Mouse (Mus musculus): ENCODE measurements around the gene Lyst. TPM values are rescaled to one million over a fixed set of nuclear protein-coding genes. Genes with fewer than 3 reads are reported as not detected.
"Not testable (repeated sequence)": the region's sequence is repeated elsewhere in the genome, so short reads cannot be mapped to it uniquely, and the experiment has no call there.

Gene Lyst
- total RNA-seq, 2 experiments from 2014 or later: 6.5 to 9.5 TPM

GRCm38 (mm10) chr13:13637577-13637976 lies 47.4 kb downstream of the Lyst start:
- DNase-seq: no peak

- DNase-seq: no peak
Measured at GRCm38 (mm10) chr13:13637981-13638380, 47.8 kb downstream of the Lyst start.

DNA sequence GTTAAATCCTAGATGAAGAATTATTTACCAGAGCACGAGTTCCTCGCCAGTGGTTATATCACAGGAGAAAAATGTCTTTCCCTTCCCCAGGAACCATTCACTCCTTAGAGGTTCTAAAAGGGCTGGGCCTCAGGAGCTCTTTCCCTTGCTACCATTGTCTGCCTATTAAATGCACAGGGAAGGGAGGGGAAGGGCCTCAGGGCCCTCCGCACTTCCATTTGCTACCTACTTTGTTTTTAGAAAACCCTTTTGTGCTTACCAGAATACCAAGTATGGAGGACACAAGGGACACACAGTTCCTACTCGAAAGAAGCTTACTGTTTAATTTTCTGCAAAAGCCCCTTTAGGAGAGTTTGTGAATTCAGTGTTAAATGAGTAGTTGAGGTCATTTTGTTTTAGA lies 48.5 kb downstream of the Lyst start:
- no peak for DNase-seq

GRCm38 (mm10) chr13:13647296-13647695 lies 57.1 kb downstream of the Lyst start:
- no peak for DNase-seq

DNA sequence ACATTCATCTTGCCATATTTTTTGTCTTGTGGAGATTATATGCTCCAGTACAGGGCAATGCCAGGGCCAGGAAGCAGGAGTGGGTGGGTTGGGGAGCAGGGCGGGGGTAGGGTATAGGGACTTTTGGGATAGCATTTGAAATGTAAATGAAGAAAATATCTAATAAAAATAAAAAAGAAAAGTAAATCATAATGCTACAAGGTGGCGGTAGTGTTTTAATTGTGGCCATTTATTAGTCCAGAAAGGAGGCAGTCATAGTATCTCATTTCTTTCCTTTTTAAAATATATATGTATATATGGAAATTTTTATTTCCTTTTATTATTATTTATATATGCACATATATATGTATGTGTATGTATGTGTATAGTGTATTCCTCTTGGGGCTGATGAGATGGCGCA lies 65.3 kb downstream of the Lyst start:
- no peak for DNase-seq

- DNase-seq: not testable (repeated sequence)
Measured at GRCm38 (mm10) chr13:13666103-13666502, 75.9 kb downstream of the Lyst start.

GRCm38 (mm10) chr13:13670669-13671068 lies 80.5 kb downstream of the Lyst start:
- DNase-seq: no peak

DNA sequence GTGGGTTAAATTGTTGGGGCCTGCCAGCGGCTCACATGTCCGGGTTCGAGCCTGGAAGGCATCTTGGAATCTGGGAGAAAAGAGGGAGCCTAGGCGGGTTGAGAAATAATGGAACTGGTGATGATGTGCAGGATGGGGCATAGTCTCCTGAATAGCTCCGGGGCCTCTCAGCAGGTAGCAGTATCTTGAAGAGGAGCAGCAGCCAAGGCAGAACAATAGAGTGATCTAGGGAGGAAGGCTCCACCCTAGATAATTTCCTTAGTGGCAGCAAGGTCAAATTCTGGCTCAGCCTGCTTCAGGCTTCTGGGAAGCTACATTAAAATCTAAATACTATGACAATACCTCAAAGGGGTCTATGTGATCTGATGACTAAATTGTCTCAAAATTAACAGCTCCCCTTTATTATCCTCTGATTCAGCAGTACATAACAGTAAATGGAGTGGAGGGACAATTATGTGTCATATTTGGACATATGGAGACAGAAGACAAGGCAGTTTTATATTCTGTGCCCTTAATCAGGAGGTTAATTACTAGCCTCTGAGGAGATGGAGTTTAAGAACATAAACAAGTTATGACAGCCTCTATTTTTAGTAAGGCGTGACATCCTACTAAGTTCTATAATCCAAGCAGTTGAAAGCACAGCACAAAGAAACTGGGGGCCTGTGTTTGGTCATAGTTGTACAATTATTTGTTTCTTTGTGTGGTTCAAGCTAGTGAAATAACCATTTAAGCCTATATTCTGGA lies 81.6 kb downstream of the Lyst start:
- no peak for DNase-seq

DNA sequence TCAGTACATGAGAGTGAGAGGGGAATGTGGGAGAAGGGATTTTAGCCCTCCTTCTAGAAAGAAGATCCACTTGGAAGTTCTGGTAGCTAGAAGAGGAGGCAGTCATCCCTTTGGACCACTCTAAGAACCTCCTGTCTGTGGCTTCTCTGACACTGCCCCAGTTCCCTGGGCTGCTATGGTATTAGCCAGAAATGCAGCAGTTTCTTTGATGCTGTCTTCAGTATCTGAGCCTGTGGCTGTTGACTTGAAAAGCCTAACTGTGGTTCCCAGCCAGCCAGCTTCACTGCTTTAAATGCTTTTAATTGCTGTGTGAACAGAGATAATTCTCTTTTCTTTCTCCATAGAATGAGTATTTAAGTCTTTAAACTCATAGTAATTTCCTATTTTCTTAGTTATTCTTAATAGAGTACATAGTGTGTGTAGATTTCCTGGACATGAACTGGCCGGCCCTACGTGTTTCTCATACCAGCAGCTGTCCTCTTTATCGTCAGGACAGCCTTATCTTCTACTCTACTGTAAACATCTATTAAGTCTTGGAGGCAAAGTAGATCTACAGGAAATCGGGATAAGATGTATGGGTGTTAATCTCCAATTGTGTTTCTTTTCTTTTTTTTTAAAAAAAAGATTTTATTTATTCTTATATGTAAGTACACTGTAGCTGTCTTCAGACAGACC lies 84.6 kb downstream of the Lyst start:
- DNase-seq: no peak

GRCm38 (mm10) chr13:13677871-13678270 lies 87.7 kb downstream of the Lyst start:
- DNase-seq: no peak

- DNase-seq: no peak
Measured at GRCm38 (mm10) chr13:13681642-13682041, 91.4 kb downstream of the Lyst start.

DNA sequence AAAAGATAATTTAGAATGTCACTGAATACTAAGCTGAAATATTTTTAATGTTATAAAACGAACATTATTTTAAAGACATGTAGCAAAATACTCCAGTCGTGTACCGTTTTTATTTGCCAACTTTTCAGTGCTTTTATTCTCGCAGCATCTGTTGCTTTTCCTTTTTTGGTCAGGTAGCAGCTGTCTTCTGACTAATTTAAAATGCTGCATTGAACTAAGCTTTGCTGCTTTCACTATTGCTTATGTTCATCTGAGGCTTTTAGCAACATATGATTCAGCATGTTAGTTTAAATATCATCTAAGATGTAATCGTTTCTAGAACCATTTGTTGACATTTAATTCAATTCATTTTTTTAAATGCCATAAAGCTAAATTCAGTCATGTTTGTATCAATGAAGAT lies 113.3 kb downstream of the Lyst start:
- no peak for DNase-seq

DNA sequence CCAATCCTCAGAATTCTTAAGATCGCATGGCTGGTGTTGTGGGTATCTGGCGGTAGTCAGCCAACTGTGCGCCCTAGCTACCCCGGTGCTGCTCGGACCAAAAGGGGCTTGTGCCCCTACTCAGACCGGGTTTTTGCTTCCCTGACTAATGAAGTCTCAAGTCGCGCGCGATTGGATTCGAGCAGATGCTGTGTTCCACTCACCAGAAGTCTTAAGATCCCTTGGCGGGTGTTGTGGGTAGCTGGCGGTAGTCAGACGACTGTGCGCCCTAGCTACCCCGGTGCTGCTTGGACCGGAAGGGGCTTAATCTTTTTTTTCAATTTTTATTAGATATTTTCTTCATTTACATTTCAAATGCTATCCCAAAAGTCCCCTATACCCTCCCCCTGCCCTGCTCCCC lies 131.2 kb downstream of the Lyst start:
- DNase-seq: not testable (repeated sequence)

GRCm38 (mm10) chr13:13723293-13723692 lies 133.1 kb downstream of the Lyst start:
- no peak for DNase-seq

GRCm38 (mm10) chr13:13723786-13724185 lies 133.6 kb downstream of the Lyst start:
- no peak for DNase-seq

DNA sequence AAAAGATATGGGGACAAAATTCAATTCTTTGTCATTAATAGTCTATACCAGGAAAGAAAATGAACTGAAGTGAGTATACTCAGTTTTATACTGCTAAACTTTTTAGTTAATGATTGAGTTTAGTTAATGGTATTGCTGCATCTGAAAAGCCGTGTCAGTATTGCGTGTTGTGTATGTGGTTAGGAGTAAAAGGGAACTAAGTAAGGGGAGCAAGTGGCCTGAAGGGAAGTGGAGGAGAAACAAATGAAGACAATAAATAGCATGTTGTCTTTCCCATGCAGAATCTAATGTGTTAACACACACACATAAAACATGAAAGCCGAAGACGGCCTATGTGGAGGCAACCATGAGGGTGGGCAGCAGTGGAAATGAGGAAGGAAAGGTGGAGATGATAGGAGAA lies 149.0 kb downstream of the Lyst start:
- DNase-seq: no peak

DNA sequence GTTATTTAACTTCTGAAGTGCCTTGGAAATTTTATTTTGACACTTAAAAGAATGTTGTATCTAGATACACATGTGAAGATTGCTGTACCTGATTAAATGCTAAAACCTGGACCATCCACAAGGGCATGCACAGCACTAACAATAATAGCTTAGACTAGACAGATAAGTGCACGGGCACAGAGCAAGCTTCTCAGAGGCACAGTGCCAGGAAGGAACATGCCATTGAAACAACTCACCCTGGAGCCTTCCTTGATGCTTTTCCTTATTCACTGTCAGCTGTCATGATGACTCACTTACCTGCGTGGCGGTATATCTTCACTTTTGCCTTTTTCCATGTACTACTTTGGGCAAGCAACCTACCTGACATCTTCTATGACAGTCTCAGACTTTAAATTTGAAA lies 155.7 kb downstream of the Lyst start:
- DNase-seq: no peak

- DNase-seq: peak; percentile 17
Measured at GRCm38 (mm10) chr13:13775778-13776494, 185.7 kb downstream of the Lyst start.

DNA sequence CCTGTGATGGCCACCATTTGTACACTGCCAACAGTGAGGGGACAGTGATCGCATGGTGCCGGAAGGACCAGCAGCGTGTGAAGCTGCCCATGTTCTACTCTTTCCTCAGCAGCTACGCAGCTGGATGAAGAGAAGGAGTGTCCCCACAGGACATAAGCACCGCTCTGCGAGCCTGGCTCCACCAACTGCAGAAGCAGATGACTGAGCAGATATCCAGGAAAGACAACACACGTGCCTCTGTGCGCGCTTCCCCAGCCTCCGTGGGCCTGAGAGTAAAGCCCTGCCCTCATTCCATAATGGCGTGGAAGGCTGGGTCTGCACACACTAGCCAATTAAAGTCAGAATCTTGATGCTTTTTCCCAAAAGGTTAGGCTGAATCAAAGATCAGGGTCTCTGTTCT lies 186.9 kb downstream of the Lyst start:
- no peak for DNase-seq

GRCm38 (mm10) chr13:13777696-13778095 lies 187.5 kb downstream of the Lyst start:
- DNase-seq: no peak

DNA sequence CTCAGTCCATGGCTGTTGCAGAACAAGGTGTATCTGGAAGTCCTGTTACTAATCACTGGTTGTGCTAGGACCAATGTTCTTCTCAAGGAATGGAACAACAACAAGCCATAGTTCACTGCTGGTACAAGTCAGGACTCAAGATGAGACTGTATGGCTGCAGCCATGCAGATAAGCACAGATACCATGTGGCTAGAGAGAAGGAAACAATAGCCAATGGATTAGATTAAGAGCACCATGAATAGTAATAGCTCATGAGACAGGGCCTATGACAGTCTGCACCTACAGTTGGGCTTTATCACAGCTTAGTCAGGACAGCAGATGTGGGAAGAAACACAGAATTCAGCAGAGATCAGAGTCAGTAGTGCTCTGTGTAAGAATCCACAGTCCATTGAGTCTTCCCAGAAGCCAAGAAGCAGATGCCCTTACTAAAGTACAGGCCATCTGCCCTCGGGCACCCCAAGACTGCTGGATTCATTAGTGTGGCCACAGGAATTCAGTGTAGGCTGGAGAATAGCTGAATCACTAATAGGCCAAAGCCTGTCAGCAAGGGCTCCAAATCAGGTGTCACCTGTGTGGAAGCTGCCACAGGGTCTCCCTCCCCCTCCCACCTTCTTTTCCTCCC lies 188.8 kb downstream of the Lyst start:
- DNase-seq: no peak

DNA sequence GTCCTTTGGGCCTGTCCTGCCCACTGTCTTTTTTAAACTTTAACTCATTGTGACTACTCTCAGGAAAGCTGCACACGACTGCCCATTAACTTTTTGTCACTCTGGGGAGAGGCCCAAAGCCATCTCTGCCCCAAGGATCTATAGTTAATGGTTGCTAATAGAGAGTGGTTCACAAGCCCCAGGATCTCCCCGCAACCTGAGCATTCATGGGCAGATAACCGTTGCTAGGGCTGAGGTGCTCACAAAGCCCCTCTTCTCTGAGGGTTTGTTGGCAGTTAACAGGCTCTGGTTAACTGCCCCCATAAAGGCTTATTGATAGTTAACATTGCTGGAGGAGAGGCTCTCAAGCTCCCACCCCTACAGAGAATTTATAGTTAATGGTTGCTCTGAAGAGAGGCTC lies 190.1 kb downstream of the Lyst start:
- DNase-seq: no peak

DNA sequence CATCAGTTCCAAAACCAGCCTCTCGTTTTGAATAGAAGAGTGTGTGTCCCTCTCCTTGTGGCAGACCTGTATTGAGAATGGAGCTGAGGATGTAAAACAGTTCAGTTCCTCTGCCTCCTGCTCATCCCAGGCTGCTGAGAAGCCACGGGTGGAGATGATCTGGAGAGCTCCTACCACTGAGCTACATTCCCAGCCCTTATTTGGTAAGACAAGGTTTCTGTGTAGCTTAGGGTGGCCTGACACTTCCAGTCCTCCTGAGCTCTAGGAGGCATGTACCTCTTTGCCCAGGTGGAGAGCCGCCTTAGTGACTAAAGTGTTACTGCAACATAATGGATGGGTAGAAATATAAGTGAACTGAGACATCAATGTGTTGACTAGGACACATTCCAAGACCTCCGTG lies 190.8 kb downstream of the Lyst start:
- no peak for DNase-seq
